Mouse (Mus musculus) kidney, embryonic 15.5 days (tissue): ENCODE measurements around the gene Tigar. TPM values are rescaled to one million over a fixed set of nuclear protein-coding genes. Genes with fewer than 3 reads are reported as not detected.

Source experiments
- ATAC-seq: fragments of 200-750 bp; cut with Nextera tagmentation; replicated peaks from 2 replicates; pipeline ENCODE4 v1.8.0; 2017; ENCODE audit warnings: moderate TSS enrichment; ENCODE audit not compliant: low FRiP score
- H3K27ac ChIP-seq: fragments of 300-500 bp; sonication (generic); 2 replicates; pipeline ENCODE4 v1.5.1; 2015; ENCODE audit warnings: mild to moderate bottlenecking, inconsistent platforms
- H3K27me3 ChIP-seq: fragments of 300-500 bp; sonication (generic); 2 replicates; pipeline ENCODE4 v1.6.1; 2015; ENCODE audit warnings: inconsistent platforms
- H3K36me3 ChIP-seq: fragments of 300-500 bp; sonication (generic); 2 replicates; pipeline ENCODE4 v1.6.1; 2015; ENCODE audit warnings: inconsistent platforms
- H3K4me1 ChIP-seq: fragments of 300-500 bp; sonication (generic); 2 replicates; pipeline ENCODE4 v1.6.1; 2015; ENCODE audit warnings: inconsistent platforms
- H3K4me2 ChIP-seq: fragments of 300-500 bp; sonication (generic); 2 replicates; pipeline ENCODE4 v1.6.1; 2015; ENCODE audit warnings: moderate library complexity, mild to moderate bottlenecking, inconsistent platforms
- H3K4me3 ChIP-seq: fragments of 300-500 bp; sonication (generic); replicated peaks from 2 replicates; pipeline ENCODE4 v1.5.1; 2015; ENCODE audit warnings: mild to moderate bottlenecking, inconsistent platforms
- H3K9ac ChIP-seq: fragments of 300-500 bp; sonication (generic); 2 replicates; pipeline ENCODE4 v1.6.1; 2015; ENCODE audit warnings: mild to moderate bottlenecking, inconsistent platforms
- H3K9me3 ChIP-seq: fragments of 300-500 bp; sonication (generic); replicated peaks from 2 replicates; pipeline ENCODE4 v1.6.1; 2016; ENCODE audit warnings: inconsistent platforms
- WGBS: fragments of 180-500 bp; shearing (Covaris S2); methylation state at CpG from one replicate; pipeline ENCODE4 v1.1.7; 2015; ENCODE audit warnings: mixed read lengths; 5-methylcytosine and 5-hydroxymethylcytosine counted together
- polyA plus RNA-seq: library from polyadenylated mRNA; unstranded; fragments of >200 nt; fragmentation: Nextera tagmentation; extraction: Ambion mirVana; gene quantifications from 2 replicates; pipeline ENCODE4 v1.2.1, GENCODE M21; 2015

Tigar gene
- polyA plus RNA-seq, 1 experiment from 2014 or later = 3.4 TPM

DNA sequence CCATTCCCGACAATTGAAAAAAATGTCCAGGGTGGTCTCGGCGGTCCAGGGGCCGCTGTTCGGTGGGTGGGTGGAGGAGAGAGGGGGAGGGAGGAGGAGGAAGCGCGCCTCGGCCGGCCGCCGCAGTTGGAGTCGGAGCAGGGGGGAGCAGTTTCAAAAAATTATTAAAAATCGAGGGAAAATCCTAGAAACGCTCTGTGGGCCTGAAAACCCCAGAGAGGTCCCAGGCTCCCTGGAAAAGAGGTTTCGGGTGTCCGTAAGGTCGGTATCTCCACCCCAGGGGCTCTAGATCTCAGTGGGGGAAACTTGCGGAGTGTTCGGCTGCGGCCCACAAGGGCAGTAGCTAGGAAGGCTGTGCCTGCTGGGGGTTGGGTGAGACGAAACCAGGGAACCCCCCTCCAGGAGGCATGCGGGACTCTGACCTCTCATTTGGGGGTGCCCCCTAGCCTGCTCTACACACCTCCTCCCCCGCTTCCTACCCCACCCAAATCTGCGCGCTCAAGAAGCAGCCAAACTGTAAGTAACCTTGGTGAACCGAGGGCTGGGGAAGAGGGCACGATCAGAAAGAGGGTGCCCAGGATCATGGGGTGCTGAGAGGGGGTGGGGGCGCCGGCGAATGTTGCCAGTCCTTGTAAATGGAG lies 40.1 kb upstream of the Tigar start:
- Histone ChIP-seq H3K4me1 (peaks cover 78% of the 10 kb centered on the region), H3K27ac (peak overlapping the region; percentile 63), H3K36me3 (peaks cover 22% of the 10 kb centered on the region), H3K27me3 (no peaks in the 10 kb centered on the region), H3K9me3 (no peaks in the 10 kb centered on the region), H3K4me2 (peak overlapping the region; percentile 91), H3K9ac (peak overlapping the region; percentile 76), H3K4me3 (peak overlapping the region; percentile 71)
- no peak for ATAC-seq
- WGBS = under 1% methylated on average over 30 of the region's 30 CpGs

DNA sequence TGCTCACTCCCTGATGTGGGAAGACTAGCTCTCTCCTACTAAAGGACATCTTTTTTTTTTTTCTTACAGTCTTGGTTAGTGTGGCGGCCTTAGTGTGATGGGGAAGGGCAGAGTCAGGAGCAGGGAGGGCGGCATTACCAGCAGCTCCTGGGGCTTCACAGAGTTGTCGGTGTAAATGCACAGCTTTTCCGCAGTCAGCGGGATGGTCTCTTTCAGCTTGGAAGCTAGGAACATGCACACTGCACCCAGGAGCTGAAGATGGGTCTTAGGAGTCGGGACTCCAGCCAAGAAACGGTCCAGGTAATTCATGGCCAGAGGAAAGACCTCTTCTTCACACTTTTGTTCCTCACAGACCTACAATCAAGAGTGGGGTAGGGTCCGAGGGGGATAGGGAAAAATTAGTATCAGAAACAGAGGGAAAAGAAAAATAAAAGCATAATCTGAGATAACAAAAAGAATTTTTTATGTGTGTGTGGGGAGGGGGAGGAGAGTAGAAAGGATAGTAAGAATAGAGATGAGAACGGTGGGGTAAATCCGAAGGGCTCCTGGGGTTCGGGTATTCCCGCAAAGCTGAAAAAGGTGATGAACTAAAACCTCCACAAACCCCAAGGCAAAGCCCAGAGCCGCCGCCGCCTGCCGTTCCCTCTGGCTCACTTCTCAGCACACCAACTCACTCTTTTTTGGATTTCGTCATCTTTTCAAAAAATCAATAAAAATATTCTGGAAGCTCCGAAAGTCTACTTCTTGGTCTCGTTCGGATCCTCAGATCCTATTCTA lies 39.4 kb upstream of the Tigar start:
- H3K4me1 ChIP-seq = peaks cover 78% of the 10 kb centered on the region
- H3K9me3 ChIP-seq = no peaks in the 10 kb centered on the region
- peak overlapping the region; percentile 71 for H3K4me3 ChIP-seq
- H3K9ac ChIP-seq = peak overlapping the region; percentile 76
- H3K27me3 ChIP-seq = no peaks in the 10 kb centered on the region
- H3K27ac ChIP-seq = peak overlapping the region; percentile 63
- ATAC-seq = no peak
- 5% methylated on average over 20 of the region's 20 CpGs for WGBS
- H3K4me2 ChIP-seq = peak overlapping the region; percentile 91
- H3K36me3 ChIP-seq = peaks cover 29% of the 10 kb centered on the region

DNA sequence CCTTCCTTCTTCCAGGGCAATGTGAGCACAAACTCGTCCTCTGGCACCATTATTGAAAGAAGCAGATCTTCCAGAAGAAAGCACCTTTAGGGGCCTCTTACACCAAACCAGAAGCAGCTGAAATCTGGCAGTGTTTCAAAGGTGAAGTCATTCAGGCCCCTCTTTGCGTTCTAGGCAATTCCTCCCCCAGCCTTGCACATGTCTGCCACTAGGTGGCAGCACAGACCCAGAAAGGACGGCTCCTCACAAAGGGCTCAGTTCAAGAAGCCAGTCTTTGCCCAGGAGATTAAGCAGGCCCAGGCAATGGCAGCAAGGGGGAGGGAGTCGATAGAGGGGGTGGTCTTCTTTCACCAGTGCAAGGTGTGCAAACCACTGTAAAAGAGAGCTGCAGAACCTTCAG lies 38.3 kb upstream of the Tigar start:
- Histone ChIP-seq H3K9ac (no peak overlapping the region), H3K36me3 (peaks cover 37% of the 10 kb centered on the region), H3K9me3 (no peaks in the 10 kb centered on the region), H3K27me3 (no peaks in the 10 kb centered on the region), H3K27ac (no peak overlapping the region), H3K4me1 (peaks cover 76% of the 10 kb centered on the region), H3K4me3 (0 out of 2 replicates have a peak overlapping the region, but pooled peaks have one; percentile 71), H3K4me2 (peak overlapping the region; percentile 91)
- no peak for ATAC-seq
- under 1% methylated on average over 4 of the region's 4 CpGs for WGBS

DNA sequence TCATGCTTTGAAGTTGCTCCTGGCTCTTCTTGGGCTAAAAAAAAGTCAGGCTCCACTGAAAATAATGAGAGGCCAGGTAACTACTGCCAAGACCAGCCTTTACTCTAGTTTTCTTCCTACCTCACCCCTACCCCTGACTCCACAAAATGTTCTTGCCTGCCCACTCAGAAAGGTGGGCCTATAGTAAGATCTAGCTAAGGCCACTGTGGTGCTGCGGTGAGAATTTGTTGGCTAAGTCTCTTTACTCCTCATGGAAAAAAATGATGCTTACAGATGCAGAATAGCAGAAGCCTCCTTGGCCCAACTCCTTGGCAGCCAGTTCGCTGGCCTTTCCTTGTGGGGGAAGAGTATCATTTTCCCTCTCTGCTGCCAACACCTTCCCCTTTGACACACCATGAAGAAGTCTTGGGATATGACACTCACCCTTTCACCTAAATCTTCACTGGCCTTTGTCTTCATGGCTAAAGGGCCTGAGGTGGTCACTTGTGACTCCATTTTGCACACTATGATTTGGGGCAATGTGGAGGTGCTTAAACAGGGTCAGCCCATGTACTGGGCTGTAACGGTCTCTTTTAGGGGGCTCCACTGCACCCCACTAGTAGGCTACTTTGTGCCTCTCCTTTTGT lies 37.1 kb upstream of the Tigar start:
- H3K9ac ChIP-seq = no peak overlapping the region
- H3K27ac ChIP-seq = no peak overlapping the region
- no peak overlapping the region for H3K4me2 ChIP-seq
- H3K4me3 ChIP-seq = no peak overlapping the region
- H3K27me3 ChIP-seq = no peaks in the 10 kb centered on the region
- no peak for ATAC-seq
- peaks cover 71% of the 10 kb centered on the region for H3K4me1 ChIP-seq
- 84% methylated on average over 3 of the region's 3 CpGs for WGBS
- H3K36me3 ChIP-seq = peaks cover 46% of the 10 kb centered on the region
- H3K9me3 ChIP-seq = no peaks in the 10 kb centered on the region

DNA sequence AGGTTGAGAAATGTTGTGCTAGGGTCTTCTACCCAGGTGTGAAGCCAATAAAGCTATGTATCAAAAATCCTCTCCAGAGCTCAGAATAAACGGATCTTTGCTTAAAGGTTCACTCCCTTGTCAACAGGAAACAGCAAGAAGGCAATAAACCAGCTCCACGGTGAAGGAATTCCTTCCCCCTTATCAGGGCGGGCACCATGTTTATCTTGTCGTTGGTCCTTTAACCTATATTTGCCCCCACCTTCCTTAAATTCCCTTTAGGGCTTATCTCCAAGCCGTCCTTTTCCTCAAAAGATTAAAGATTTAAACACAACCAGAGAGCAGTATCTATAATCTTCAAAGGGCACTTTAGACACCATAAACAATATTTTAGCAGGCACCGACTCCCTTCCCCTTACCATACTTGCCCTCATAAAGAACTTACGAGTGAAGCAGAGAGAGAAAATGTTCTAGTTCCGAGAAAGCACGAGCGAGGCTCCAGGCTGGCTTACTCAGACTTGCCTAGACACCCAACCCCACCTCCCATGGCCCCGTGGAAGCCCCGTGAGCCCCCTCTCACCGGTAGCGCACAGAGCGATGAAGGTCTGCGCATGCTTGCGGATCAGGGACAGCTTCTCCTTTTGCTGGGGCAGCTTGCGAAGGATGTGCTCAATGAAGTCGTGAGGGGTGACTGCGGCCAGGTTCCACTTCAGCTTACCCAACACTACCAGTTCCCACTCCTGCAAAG lies 36.3 kb upstream of the Tigar start:
- no peaks in the 10 kb centered on the region for H3K27me3 ChIP-seq
- no peaks in the 10 kb centered on the region for H3K9me3 ChIP-seq
- H3K27ac ChIP-seq = no peak overlapping the region
- H3K36me3 ChIP-seq = peaks cover 55% of the 10 kb centered on the region
- H3K9ac ChIP-seq = no peak overlapping the region
- H3K4me3 ChIP-seq = no peak overlapping the region
- ATAC-seq = no peak
- no peak overlapping the region for H3K4me2 ChIP-seq
- H3K4me1 ChIP-seq = peaks cover 67% of the 10 kb centered on the region
- WGBS = 59% methylated on average over 20 of the region's 20 CpGs

DNA sequence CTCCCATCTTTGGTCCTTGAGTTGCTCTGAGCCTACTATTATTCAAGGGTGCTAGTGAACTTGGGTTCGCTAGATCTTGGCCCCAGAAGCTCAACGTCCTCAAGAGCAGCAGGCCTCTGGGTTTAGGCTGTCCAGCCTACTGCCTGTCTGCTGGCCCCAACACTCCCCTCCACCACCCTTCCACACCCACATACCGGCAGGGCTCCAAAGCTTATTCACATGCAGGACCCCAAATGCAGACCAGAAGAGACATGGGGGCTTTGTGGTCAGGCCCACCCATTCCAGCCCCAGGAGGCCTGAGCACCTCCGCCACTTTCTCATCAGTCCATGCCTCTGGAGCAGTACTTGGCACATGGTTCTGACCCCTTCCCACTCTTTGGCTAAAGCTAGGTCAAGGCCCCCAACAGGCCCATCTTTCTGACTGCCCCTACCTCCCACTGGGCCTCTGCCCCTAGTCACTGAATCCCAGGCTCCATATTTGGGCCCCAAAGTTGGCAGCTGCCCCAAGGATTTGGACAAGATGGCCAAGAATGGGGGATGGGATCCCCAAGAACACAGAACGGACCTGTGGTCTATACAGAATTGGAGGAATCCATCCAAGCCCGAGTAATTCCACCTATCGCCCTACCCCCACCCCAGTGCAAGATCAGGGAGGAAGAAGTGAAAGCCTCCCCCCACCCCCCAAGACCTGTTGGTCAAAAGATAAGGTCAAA lies 34.4 kb upstream of the Tigar start:
- H3K27me3 ChIP-seq = no peaks in the 10 kb centered on the region
- H3K9ac ChIP-seq = no peak overlapping the region
- peaks cover 60% of the 10 kb centered on the region for H3K4me1 ChIP-seq
- ATAC-seq = no peak
- no peaks in the 10 kb centered on the region for H3K9me3 ChIP-seq
- WGBS = 80% methylated on average over 7 of the region's 7 CpGs
- 0 out of 2 replicates have a peak overlapping the region, but pooled peaks have one; percentile 33 for H3K27ac ChIP-seq
- no peak overlapping the region for H3K4me3 ChIP-seq
- no peak overlapping the region for H3K4me2 ChIP-seq
- H3K36me3 ChIP-seq = peaks cover 73% of the 10 kb centered on the region

DNA sequence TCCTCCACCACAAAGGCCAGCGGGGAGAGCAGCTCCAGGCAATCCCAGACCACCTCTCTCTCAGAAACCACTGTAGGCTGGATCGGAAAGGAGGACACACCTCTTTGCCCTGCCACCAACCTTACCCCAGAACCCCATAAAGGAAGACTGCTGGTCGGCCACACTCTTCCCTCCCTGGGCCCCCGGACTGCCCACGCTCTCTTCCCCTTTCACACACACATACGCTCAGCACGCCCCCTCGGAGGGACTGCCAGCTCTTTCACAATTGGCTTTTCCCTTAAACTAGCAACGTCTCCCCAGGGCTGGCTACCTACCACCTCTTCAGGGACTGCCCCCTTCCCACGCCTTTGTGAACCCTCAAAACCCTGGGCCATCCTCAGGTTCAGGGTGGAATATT lies 33.8 kb upstream of the Tigar start:
- H3K9ac ChIP-seq = no peak overlapping the region
- no peak overlapping the region for H3K4me2 ChIP-seq
- H3K27ac ChIP-seq = 0 out of 2 replicates have a peak overlapping the region, but pooled peaks have one; percentile 33
- peaks cover 80% of the 10 kb centered on the region for H3K36me3 ChIP-seq
- H3K27me3 ChIP-seq = no peaks in the 10 kb centered on the region
- no peak for ATAC-seq
- H3K4me3 ChIP-seq = no peak overlapping the region
- peaks cover 54% of the 10 kb centered on the region for H3K4me1 ChIP-seq
- no peaks in the 10 kb centered on the region for H3K9me3 ChIP-seq
- WGBS = 80% methylated on average over 10 of the region's 10 CpGs

DNA sequence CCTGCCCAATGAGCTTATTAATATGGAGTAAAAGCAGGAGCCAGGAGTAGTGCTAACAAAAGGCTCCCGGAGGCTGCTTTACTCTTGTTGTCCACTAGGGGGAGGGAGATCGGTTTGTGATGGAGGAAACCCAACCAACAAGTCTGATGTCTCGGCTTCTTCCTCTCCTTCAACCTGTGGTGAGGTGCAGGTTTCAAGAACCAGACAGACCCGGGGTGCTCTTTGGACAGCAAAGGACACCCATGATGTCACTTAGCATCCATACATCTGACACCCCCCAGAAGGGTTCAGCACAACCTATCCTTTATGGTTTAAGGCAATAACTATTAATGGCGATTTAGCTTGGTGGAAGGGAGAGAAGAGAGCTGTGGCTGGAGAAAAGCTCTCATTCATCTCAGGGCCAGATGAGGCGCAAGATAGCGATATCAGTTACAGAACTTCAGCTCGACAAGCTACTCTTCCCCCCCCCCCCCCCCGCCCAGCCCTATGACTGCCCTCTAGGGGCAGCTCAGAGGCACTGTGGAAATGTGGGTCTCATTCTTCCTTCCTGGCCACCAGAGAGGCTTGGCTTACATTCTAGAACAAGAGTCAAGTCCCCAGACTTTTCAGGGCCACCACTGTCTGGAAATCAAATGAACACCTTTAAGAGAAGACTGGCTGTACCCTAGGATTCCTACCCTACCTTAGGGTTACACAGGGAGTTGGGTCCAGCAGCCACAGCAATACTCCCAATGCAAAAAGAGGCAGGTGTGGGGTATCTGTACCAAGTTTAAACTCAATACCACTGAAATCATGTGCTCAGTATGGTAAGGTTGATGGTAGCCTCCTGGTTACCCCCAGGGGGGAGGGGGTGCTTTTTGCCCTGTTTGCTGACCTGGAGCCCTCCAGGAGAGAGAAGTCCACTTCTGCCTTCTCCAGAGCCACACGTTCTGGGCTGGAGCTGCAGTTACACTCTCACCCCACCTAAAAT lies 33.1 kb upstream of the Tigar start:
- 0 out of 2 replicates have a peak, but pooled peaks have one; percentile 41 for ATAC-seq
- H3K9me3 ChIP-seq = no peaks in the 10 kb centered on the region
- H3K9ac ChIP-seq = no peak overlapping the region
- H3K4me1 ChIP-seq = peaks cover 48% of the 10 kb centered on the region
- peaks cover 86% of the 10 kb centered on the region for H3K36me3 ChIP-seq
- WGBS = 29% methylated on average over 8 of the region's 10 CpGs
- H3K4me3 ChIP-seq = no peak overlapping the region
- peak overlapping the region; percentile 27; the same call in 1 of the 2 replicates for H3K4me2 ChIP-seq
- H3K27ac ChIP-seq = 0 out of 2 replicates have a peak overlapping the region, but pooled peaks have one; percentile 33
- no peaks in the 10 kb centered on the region for H3K27me3 ChIP-seq

DNA sequence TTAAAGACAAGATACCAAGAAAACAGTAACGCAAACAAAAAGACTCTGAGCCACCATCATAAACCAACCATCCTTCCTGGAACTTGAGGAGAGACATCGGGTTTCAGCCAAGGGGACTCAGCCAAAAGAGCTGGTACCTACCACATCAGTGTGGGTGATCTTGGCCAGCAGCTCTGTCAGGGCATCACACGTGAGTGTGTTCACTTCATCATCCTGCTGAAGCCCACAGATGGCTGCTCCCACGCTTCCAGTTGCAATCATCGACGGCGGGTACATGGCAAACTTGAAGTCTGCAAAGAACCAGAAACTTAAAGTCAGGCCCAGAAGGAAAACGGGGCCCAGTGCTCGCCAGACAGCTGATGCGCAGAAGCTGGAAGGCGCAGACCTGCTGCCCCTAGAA lies 29.6 kb upstream of the Tigar start:
- 93% methylated on average over 11 of the region's 11 CpGs for WGBS
- Histone ChIP-seq H3K9me3 (no peaks in the 10 kb centered on the region), H3K4me1 (peaks cover 17% of the 10 kb centered on the region), H3K4me2 (no peak overlapping the region), H3K27me3 (no peaks in the 10 kb centered on the region), H3K27ac (no peak overlapping the region), H3K9ac (no peak overlapping the region), H3K4me3 (no peak overlapping the region), H3K36me3 (peaks cover 94% of the 10 kb centered on the region)
- ATAC-seq = no peak

DNA sequence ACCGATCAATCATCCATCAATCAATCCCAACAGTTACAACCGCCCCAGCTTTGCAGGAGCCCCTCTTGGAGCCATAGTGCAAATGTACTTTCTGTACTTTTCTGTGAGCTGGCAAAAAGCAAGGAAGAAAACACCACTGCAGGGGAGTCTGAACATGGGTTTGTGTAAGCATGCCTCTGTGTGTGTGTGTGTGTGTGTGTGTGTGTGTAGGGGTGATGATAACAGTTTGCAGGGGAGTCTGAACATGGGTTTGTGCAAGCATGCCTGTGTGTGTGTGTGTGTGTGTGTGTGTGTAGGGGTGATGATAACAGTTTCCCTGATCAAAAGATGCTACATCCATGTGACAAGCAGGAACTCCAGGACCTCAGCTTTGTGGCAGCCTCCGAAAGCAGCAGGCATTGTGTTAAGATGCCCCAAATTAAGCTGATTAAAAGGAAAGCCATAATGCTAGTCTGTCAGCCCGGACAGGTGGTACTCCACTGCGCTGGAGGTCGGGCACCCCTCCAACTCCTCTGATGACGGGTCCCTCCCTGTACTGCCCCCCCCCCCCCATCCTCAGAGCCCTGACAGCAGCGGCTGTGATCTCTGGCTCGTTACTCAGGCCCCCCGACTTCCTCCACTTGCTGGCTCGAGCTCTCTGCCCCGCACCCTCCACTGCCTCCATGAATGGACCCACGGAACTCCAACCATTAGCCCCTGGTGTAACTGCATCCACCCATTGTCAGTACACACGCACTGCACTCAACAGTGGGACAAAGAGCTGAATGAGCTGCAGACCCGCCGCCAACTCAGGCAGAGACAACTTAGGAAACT lies 24.3 kb upstream of the Tigar start:
- peaks cover 98% of the 10 kb centered on the region for H3K36me3 ChIP-seq
- no peak overlapping the region for H3K27ac ChIP-seq
- ATAC-seq = no peak
- H3K27me3 ChIP-seq = no peaks in the 10 kb centered on the region
- H3K9ac ChIP-seq = no peak overlapping the region
- H3K9me3 ChIP-seq = no peaks in the 10 kb centered on the region
- H3K4me3 ChIP-seq = no peak overlapping the region
- no peak overlapping the region for H3K4me2 ChIP-seq
- WGBS = 69% methylated on average over 16 of the region's 16 CpGs
- no peaks in the 10 kb centered on the region for H3K4me1 ChIP-seq
